Mouse (Mus musculus): ENCODE measurements around the gene Thbs1.

Thbs1 gene

GRCm38 (mm10) chr2:118113808-118114524 lies 2.3 kb downstream of the Thbs1 start:
- DNase-seq (ENCODE audit: low spot score in 2 of 2): no peak

GRCm38 (mm10) chr2:118114671-118115070 lies 3.0 kb downstream of the Thbs1 start:
- no peak for DNase-seq (ENCODE audit: low spot score in 2 of 2)

- no peak for DNase-seq (ENCODE audit: low spot score in 2 of 2)
Measured at GRCm38 (mm10) chr2:118115647-118116046, 4.0 kb downstream of the Thbs1 start.

DNA sequence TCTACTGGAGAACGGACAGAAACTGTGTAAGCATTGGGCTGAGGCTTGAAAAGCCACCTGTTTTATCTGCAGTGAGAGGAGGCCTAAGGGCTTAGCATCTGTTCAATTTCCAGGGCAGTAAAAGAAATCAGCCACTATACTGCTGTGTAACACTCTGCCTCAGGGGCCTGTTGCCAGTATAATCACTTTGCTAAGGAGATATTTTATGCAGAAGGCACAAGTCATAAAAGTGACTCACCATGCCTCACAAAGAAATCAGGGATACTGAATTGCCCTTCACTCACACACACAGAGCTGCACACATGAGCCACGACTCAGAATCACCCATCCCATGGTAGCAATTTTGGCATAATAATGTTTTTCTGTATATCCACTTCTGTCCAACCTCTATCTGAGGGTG lies 4.5 kb downstream of the Thbs1 start:
- DNase-seq (ENCODE audit: low spot score in 2 of 2): no peak

- DNase-seq (ENCODE audit: low spot score in 2 of 2): no peak
Measured at GRCm38 (mm10) chr2:118116754-118117290, 5.1 kb downstream of the Thbs1 start.

- no peak for DNase-seq (ENCODE audit: low spot score in 2 of 2)
Measured at GRCm38 (mm10) chr2:118117401-118117800, 5.7 kb downstream of the Thbs1 start.

DNA sequence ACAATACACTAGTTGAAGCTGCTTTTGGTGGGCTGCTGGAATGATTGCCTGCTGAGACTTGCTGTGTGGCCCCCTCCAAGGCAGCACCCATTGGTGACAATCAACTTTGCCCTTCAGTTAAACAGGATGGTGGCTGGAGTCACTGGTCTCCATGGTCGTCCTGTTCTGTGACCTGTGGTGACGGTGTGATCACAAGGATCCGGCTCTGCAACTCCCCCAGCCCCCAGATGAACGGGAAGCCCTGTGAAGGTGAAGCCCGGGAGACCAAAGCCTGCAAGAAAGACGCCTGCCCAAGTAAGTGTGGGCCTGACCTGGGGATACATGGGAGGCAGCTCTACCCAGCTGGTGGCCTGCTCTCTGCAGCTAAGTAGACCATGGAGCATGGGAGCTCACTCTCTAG lies 6.4 kb downstream of the Thbs1 start:
- DNase-seq (ENCODE audit: low spot score in 2 of 2): no peak

- no peak for DNase-seq (ENCODE audit: low spot score in 2 of 2)
Measured at GRCm38 (mm10) chr2:118118515-118118914, 6.8 kb downstream of the Thbs1 start.

GRCm38 (mm10) chr2:118119684-118120083 lies 8.0 kb downstream of the Thbs1 start:
- DNase-seq (ENCODE audit: low spot score in 2 of 2): no peak

- no peak for DNase-seq (ENCODE audit: low spot score in 2 of 2)
Measured at GRCm38 (mm10) chr2:118120095-118120494, 8.4 kb downstream of the Thbs1 start.

DNA sequence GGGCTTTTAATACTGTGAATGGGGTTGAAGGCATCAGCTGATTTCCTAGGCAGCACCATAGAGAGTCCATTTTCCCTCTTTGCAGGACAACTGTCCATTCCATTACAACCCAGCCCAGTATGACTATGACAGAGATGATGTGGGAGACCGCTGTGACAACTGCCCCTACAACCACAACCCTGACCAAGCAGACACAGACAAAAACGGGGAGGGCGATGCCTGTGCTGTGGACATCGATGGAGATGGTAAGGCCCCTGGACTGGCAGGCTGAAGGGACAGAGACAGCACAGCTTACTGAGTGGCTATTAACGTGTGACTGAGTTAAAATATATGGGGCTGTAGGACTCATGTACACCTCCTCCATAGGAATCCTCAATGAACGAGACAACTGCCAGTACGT lies 9.1 kb downstream of the Thbs1 start:
- DNase-seq (ENCODE audit: low spot score in 2 of 2): no peak

DNA sequence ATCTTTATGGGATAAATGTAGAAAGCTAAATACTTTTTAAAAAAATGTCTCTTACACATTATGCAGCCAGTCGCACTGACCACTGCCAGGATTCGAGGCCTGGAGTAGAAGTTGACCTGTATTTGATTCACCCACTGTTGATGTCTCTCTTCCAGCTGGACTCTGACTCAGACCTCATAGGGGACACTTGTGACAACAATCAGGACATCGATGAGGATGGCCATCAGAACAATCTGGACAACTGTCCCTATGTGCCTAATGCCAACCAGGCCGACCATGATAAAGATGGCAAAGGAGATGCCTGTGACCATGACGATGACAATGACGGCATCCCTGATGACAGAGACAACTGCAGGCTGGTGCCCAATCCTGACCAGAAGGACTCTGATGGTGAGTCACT lies 10.6 kb downstream of the Thbs1 start:
- no peak for DNase-seq (ENCODE audit: low spot score in 2 of 2)

- DNase-seq (ENCODE audit: low spot score in 2 of 2): no peak
Measured at GRCm38 (mm10) chr2:118123743-118124142, 12.1 kb downstream of the Thbs1 start.

- no peak for DNase-seq (ENCODE audit: low spot score in 2 of 2)
Measured at GRCm38 (mm10) chr2:118124437-118124836, 12.8 kb downstream of the Thbs1 start.

DNA sequence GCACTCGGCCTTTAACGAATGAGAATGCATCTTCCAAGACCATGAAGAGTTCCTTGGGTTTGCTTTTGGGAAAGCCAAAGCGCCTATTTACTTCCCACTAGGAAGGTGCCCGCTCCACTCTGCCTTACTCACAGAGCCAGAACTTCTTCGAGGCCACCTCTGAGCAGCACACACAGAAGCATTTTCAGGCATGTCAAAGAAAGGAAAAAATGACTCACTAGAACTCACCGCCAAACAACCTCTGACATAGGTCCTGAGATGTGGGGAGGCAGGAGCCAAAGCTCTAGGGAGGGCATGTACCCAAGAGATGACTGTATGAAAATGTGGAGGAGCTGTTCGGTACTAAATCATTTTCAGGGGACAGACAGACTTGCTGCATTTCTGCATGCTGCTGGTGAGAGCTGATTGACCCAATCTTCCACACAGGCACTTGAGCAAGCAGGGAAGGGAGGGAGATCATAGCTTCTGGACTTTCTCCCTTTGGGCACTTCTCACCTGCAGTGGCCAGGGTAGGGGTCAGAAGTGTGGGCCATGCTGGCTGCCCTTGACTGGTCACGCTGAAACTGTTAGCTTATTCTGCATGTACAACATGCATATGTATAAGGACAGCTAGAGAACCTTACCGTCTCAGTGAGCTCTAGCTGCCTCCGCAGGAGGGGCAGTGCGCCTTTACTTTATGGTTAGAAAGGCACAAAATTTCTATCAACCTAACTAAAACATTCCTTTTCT lies 13.7 kb downstream of the Thbs1 start:
- no peak for DNase-seq (ENCODE audit: low spot score in 2 of 2)

DNA sequence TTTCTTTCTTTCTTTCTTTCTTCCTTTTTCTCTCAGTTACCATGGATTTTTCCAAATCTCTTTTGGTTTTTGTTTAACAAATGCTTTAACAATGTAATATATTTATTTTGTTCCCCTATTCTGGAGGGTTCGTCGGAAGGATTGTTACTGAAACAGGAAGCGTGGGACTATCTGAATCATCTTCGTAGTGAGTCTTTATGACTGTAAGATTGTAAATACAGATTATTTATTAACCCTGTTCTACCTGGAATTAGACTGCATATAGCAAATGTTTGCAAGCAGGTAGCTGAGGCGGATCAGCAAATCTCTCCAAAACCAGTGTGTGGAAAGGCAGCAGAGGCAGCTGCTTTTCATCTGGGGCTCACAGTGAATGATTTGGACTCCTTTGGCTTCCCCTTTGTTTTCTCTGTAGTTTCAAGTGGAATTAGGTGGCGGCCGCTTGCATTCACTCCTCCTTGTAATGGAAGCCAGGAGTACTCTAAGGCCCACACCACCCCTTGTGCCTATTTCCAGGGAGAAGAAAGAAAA lies 14.3 kb downstream of the Thbs1 start:
- DNase-seq (ENCODE audit: low spot score in 2 of 2): no peak

GRCm38 (mm10) chr2:118127516-118128288 lies 16.0 kb downstream of the Thbs1 start:
- no peak for DNase-seq (ENCODE audit: low spot score in 2 of 2)

GRCm38 (mm10) chr2:118128313-118128712 lies 16.6 kb downstream of the Thbs1 start:
- no peak for DNase-seq (ENCODE audit: low spot score in 2 of 2)

DNA sequence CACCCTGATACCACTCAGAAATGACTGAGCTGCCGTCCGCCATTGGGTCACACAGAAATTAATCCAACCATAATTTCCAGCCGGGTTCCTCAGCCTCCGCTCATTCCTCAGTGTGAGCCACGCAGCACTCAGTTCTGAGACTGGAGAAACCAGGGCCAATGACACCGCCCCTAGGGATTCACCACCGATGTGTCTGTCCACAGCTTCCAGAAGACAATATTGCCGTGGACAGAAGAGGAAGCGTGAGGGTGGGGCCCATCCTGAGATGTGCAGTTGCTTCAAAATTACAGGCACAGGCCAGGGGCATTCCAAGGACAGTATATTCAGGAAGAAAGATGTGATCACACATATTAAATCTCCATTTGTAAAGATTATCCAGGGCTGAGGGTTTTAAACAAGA lies 25.4 kb downstream of the Thbs1 start:
- DNase-seq (ENCODE audit: low spot score in 2 of 2): no peak

DNA sequence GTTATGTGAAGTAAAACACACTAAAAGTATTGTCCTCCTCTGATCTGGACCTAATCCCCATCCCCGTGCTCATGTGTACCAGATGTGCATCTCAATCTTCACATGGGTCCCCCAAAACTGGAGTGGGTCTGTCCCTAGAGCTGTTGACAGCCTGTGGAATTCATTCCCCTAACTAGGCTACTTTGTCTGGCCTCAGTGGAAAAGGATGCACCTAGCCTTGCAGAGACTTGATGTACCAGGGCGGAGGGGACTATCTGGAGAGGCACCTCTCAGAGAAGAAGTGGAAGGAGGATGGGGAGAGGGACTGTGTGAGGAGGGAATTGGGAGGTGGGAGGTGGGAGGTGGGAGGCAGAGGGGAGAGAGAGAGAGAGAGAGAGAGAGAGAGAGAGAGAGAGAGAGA lies 26.1 kb downstream of the Thbs1 start:
- DNase-seq (ENCODE audit: low spot score in 2 of 2): no peak

- no peak for DNase-seq (ENCODE audit: low spot score in 2 of 2)
Measured at GRCm38 (mm10) chr2:118139261-118139660, 27.6 kb downstream of the Thbs1 start.

- no peak for DNase-seq (ENCODE audit: low spot score in 2 of 2)
Measured at GRCm38 (mm10) chr2:118141651-118142050, 30.0 kb downstream of the Thbs1 start.
